Mouse (Mus musculus): ENCODE results near the gene Cep112.
A peak's percentile ranks its signal among the peaks of the same experiment; 100 is the strongest.

Gene Cep112

GRCm38 (mm10) chr11:108424889-108425591 lies at the start of gene Cep112:
Gene Cep112, plus strand, starts transcription at chr11:108425192.
- peak; percentile 99 for DNase-seq (ENCODE audit: low read depth, low spot score)

- DNase-seq (ENCODE audit: low read depth, low spot score): no peak
Observed at GRCm38 (mm10) chr11:108376815-108377214, 48.2 kb upstream of the Cep112 start.

- DNase-seq (ENCODE audit: low read depth, low spot score): peak; percentile 94
Observed at GRCm38 (mm10) chr11:108377680-108378362, 47.2 kb upstream of the Cep112 start.

- no peak for DNase-seq (ENCODE audit: low read depth, low spot score)
Observed at GRCm38 (mm10) chr11:108378363-108378751, 46.6 kb upstream of the Cep112 start.

GRCm38 (mm10) chr11:108382664-108383063 lies 42.3 kb upstream of the Cep112 start:
- no peak for DNase-seq (ENCODE audit: low read depth, low spot score)

GRCm38 (mm10) chr11:108384920-108385665 lies 39.9 kb upstream of the Cep112 start:
- no peak for DNase-seq (ENCODE audit: low read depth, low spot score)

GRCm38 (mm10) chr11:108385666-108386024 lies 39.3 kb upstream of the Cep112 start:
- DNase-seq (ENCODE audit: low read depth, low spot score): no peak

GRCm38 (mm10) chr11:108395061-108395460 lies 29.9 kb upstream of the Cep112 start:
- DNase-seq (ENCODE audit: low read depth, low spot score): no peak

- no peak for DNase-seq (ENCODE audit: low read depth, low spot score)
Observed at GRCm38 (mm10) chr11:108396076-108396829, 28.7 kb upstream of the Cep112 start.

- DNase-seq (ENCODE audit: low read depth, low spot score): no peak
Observed at GRCm38 (mm10) chr11:108409876-108410644, 14.9 kb upstream of the Cep112 start.

GRCm38 (mm10) chr11:108416360-108416759 lies 8.6 kb upstream of the Cep112 start:
- DNase-seq (ENCODE audit: low read depth, low spot score): no peak

GRCm38 (mm10) chr11:108418540-108418939 lies 6.5 kb upstream of the Cep112 start:
- DNase-seq (ENCODE audit: low read depth, low spot score): peak; percentile 82

- no peak for DNase-seq (ENCODE audit: low read depth, low spot score)
Observed at GRCm38 (mm10) chr11:108419242-108419641, 5.8 kb upstream of the Cep112 start.

GRCm38 (mm10) chr11:108420751-108421150 lies 4.2 kb upstream of the Cep112 start:
- no peak for DNase-seq (ENCODE audit: low read depth, low spot score)

- no peak for DNase-seq (ENCODE audit: low read depth, low spot score)
Observed at GRCm38 (mm10) chr11:108423221-108423620, 1.8 kb upstream of the Cep112 start.

GRCm38 (mm10) chr11:108424111-108424510 lies 881 bp upstream of the Cep112 start:
- no peak for DNase-seq (ENCODE audit: low read depth, low spot score)

- no peak for DNase-seq (ENCODE audit: low read depth, low spot score)
Observed at GRCm38 (mm10) chr11:108425592-108425921, 565 bp downstream of the Cep112 start.

- no peak for DNase-seq (ENCODE audit: low read depth, low spot score)
Observed at GRCm38 (mm10) chr11:108426086-108426485, 1.1 kb downstream of the Cep112 start.

- DNase-seq (ENCODE audit: low read depth, low spot score): peak; percentile 58
Observed at GRCm38 (mm10) chr11:108427191-108427590, 2.2 kb downstream of the Cep112 start.

GRCm38 (mm10) chr11:108429076-108429475 lies 4.1 kb downstream of the Cep112 start:
- DNase-seq (ENCODE audit: low read depth, low spot score): no peak

- DNase-seq (ENCODE audit: low read depth, low spot score): no peak
Observed at GRCm38 (mm10) chr11:108443893-108444563, 19.0 kb downstream of the Cep112 start.

All from 3T3-L1 (cell line).